Mouse (Mus musculus) myocyte (in vitro differentiated cells): ENCODE results near the gene Tead3.

ENCODE experiments used
- E2F4 ChIP-seq: IDR thresholded peaks from one replicate; pipeline ENCODE4 v1.6.1; 2011; ENCODE audit warnings: mild to moderate bottlenecking, control low read depth, moderate library complexity; ENCODE audit not compliant: insufficient read depth
- MYOD1 ChIP-seq, 3 experiments: IDR thresholded peaks; one replicate each; pipeline ENCODE4 v1.6.1; 2011; ENCODE audit warnings: control low read depth in 2 of 3, low read depth in 2 of 3, mild to moderate bottlenecking in 2 of 3, moderate library complexity in 1 of 3; ENCODE audit not compliant: insufficient read length in 2 of 3, control insufficient read depth in 1 of 3
- POLR2A ChIP-seq: IDR thresholded peaks from one replicate; pipeline ENCODE4 v1.6.1; 2011; ENCODE audit warnings: low read depth, mild to moderate bottlenecking, control low read depth, moderate library complexity; ENCODE audit not compliant: insufficient read length
- REST ChIP-seq: IDR thresholded peaks from one replicate; pipeline ENCODE4 v1.6.1; 2011; ENCODE audit warnings: mild to moderate bottlenecking, control low read depth, moderate library complexity; ENCODE audit not compliant: insufficient read depth, insufficient read length
- USF1 ChIP-seq: IDR thresholded peaks from one replicate; pipeline ENCODE4 v1.6.1; 2011; ENCODE audit warnings: low read depth, mild to moderate bottlenecking, control low read depth, moderate library complexity

GRCm38 (mm10) chr17:28321700-28322099 is 28.9 kb downstream of the Tead3 start:
- TF ChIP-seq USF1 (no peak), POLR2A (no peak), MYOD1 (IDR thresholded peaks at IDR 0.05; ENCODE audit: control insufficient read depth in 1 of 3, insufficient read length in 2 of 3, low read depth in 2 of 3) (no peak), E2F4 (no peak), REST (no peak)
